Mouse (Mus musculus) B cell, adult (primary cell): Measurements from ENCODE around the gene Tas2r117. TPM values are rescaled to one million over a fixed set of nuclear protein-coding genes. Genes with fewer than 3 reads are reported as not detected.

ENCODE experiments used
- total RNA-seq: library from RNA; stranded (reverse); gene quantifications from 4 replicates; pipeline ENCODE4 v1.2.4, GENCODE M21; 2023; ENCODE audit not compliant: inconsistent age

Tas2r117 gene
- total RNA-seq = not detected in 4 replicates

GRCm38 (mm10) chr6:132802518-132802917, at the start of gene Tas2r117:
TSS of gene Tas2r117 (plus strand) at chr6:132802818.

DNA sequence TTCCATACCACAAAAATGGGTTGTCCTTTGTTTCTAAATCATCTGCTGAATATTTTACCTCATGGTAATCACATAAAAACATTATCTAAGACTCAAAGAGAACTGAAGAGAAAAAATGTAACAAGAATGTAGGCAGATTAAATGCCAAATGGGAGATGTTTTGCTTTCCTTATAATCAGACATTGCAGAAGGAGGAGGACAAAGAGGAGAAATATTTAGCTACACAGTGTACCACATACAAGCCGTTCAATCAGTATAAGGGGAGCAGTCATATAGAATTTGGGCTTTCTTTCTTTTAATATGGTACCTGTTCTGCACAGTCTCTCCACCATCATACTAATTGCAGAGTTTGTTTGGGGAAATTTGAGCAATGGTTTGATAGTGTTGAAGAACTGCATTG, 48.2 kb upstream of the Tas2r117 start, which contains the start of gene Tas2r124:
Gene Tas2r124, plus strand, starts transcription at position 301 of the 400 bp plus-strand sequence.

DNA sequence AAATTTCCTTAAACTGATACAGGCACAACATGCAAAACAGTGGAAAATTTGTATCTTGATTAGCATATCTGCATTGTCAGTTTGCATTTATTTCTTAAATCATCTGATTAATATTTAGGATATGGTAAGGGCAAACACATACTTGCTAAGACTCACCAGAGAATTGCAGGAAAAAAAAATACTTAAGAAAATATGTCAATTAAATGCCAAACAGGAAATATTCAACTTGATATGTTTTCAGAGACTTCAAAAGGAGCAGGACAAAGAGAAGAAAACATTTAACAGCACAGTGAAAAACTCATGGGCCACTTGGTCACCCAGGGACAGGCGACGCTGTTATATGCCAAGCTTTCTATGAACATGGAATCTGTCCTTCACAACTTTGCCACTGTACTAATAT, 40.8 kb upstream of the Tas2r117 start, which contains the start of gene Tas2r102:
Gene Tas2r102, plus strand, starts transcription at position 301 of the 400 bp plus-strand sequence.

DNA sequence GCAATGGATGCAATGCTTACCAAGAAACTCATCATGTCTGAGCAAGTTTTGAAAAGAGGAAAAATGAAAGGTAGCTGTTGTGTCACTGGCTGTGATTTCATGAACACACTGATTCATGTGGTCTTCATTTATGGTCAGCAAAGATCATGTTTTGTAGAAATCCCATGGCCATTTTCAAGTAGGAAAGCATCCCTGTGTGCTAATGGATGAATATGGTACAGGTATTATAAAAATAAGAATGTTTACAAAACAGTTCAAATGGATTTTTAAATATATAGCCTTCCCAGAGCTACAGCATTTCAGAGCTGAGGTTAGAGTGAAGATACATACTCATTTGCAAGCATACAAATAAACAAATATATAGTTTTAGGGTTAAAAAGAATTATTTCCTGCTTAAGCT, 24.6 kb upstream of the Tas2r117 start, which contains the start of gene Tas2r136:
Gene Tas2r136, minus strand, starts transcription at position 101 of the 400 bp plus-strand sequence.

DNA sequence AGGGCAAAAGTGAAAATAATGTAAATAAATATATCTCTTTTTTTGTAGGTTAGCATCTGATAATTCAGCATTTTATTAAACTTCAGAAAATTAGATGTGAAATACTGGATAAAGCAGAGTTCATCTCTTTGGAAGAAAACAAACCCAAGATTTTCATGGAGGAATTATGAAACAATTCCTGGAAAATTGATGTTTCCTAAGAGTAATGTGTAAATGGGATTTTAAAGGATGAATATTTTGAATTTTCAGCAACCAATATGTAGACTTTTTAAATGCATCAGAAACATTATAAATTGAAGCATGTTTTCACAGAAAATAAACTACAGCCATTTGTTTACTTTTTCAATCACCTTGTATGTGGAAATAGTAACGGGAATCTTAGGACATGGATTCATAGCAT, 44.2 kb downstream of the Tas2r117 start, which contains the start of gene Tas2r123:
Gene Tas2r123, plus strand, starts transcription at position 301 of the 400 bp plus-strand sequence.

Other genes with a start within 250 kb of the Tas2r117 start
- gene Prh1, start 233.0 kb upstream of the Tas2r117 start, total RNA-seq = not detected in 4 replicates
- gene Prp2, start 206.9 kb upstream of the Tas2r117 start, total RNA-seq = not detected in 4 replicates
- gene A630073D07Rik, start 151.3 kb upstream of the Tas2r117 start, total RNA-seq = not detected in 4 replicates
- not detected in 4 replicates for gene Tas2r120, start 145.9 kb upstream of the Tas2r117 start, total RNA-seq
- gene Tas2r121, start 101.8 kb upstream of the Tas2r117 start, total RNA-seq = not detected in 4 replicates
- not detected in 4 replicates for gene Tas2r122, start 90.9 kb upstream of the Tas2r117 start, total RNA-seq
- gene Tas2r115, start 64.8 kb upstream of the Tas2r117 start, total RNA-seq = not detected in 4 replicates
- not detected in 4 replicates for gene Tas2r124, start 48.1 kb upstream of the Tas2r117 start, total RNA-seq
- gene Tas2r102, start 40.7 kb upstream of the Tas2r117 start, total RNA-seq = not detected in 4 replicates
- gene Tas2r136, start 24.7 kb upstream of the Tas2r117 start, total RNA-seq = not detected in 4 replicates
- not detected in 4 replicates for gene Tas2r123, start 44.3 kb downstream of the Tas2r117 start, total RNA-seq
- not detected in 4 replicates for gene Tas2r116, start 52.6 kb downstream of the Tas2r117 start, total RNA-seq
- gene Tas2r110, start 65.2 kb downstream of the Tas2r117 start, total RNA-seq = not detected in 4 replicates
- gene Tas2r113, start 90.2 kb downstream of the Tas2r117 start, total RNA-seq = not detected in 4 replicates
- gene Tas2r125, start 106.8 kb downstream of the Tas2r117 start, total RNA-seq = not detected in 4 replicates
- gene Tas2r129, start 148.3 kb downstream of the Tas2r117 start, total RNA-seq = not detected in 4 replicates
- not detected in 4 replicates for gene Tas2r131, start 155.1 kb downstream of the Tas2r117 start, total RNA-seq
- gene Tas2r109, start 178.1 kb downstream of the Tas2r117 start, total RNA-seq = not detected in 4 replicates
- gene Tas2r103, start 234.3 kb downstream of the Tas2r117 start, total RNA-seq = not detected in 4 replicates